Mouse (Mus musculus): ENCODE results near the gene Themis. TPM values are rescaled to one million over a fixed set of nuclear protein-coding genes. Genes with fewer than 3 reads are reported as not detected.

Gene Themis
- polyA plus RNA-seq (2017; shearing (Covaris generic)), result 10 to 100 TPM; 52.5 to 66.1 TPM

GRCm38 (mm10) chr10:28668261-28668660 lies at the start of gene Themis:
TSS of gene Themis (plus strand) at chr10:28668360.

